Mouse (Mus musculus) limb, embryonic 11.5 days (tissue): ENCODE results near the gene Ppef2. TPM values are rescaled to one million over a fixed set of nuclear protein-coding genes. Genes with fewer than 3 reads are reported as not detected.

Source experiments
- ATAC-seq: fragments of 200-750 bp; cut with Nextera tagmentation; 2 replicates; pipeline ENCODE4 v1.8.0; 2017; ENCODE audit warnings: low read depth; ENCODE audit not compliant: insufficient number of reproducible peaks, low FRiP score, low TSS enrichment
- DNase-seq: peaks from one replicate; pipeline ENCODE4 v3.0.0-alpha.2; 2015; ENCODE audit warnings: low spot score
- H3K27ac ChIP-seq: fragments of 300-500 bp; sonication (generic); replicated peaks from 2 replicates; pipeline ENCODE4 v1.5.1; 2014; ENCODE audit warnings: low read depth, mild to moderate bottlenecking, low read length
- H3K27me3 ChIP-seq: fragments of 300-500 bp; sonication (generic); 2 replicates; pipeline ENCODE4 v1.6.1; 2014; ENCODE audit warnings: mild to moderate bottlenecking, low read length, mixed read lengths; ENCODE audit not compliant: control insufficient read depth, insufficient read depth
- H3K36me3 ChIP-seq: fragments of 300-500 bp; sonication (generic); 2 replicates; pipeline ENCODE4 v1.6.1; 2014; ENCODE audit warnings: mild to moderate bottlenecking, low read length, moderate library complexity, mixed read lengths; ENCODE audit not compliant: control insufficient read depth, insufficient read depth
- H3K4me1 ChIP-seq: fragments of 300-500 bp; sonication (generic); 2 replicates; pipeline ENCODE4 v1.6.1; 2014; ENCODE audit warnings: low read length, mixed read lengths; ENCODE audit not compliant: control insufficient read depth, insufficient read depth
- H3K4me2 ChIP-seq: fragments of 300-500 bp; sonication (generic); 2 replicates; pipeline ENCODE4 v1.6.1; 2014; ENCODE audit warnings: low read depth, mild to moderate bottlenecking, moderate library complexity; ENCODE audit not compliant: severe bottlenecking
- H3K4me3 ChIP-seq: fragments of 300-500 bp; sonication (generic); 2 replicates; pipeline ENCODE4 v1.5.1; 2014; ENCODE audit warnings: low read depth, low read length
- H3K9ac ChIP-seq: fragments of 300-500 bp; sonication (generic); 2 replicates; pipeline ENCODE4 v1.6.1; 2014; ENCODE audit warnings: mild to moderate bottlenecking, low read length
- H3K9me3 ChIP-seq: fragments of 300-500 bp; sonication (generic); 2 replicates; pipeline ENCODE4 v1.6.1; 2016; ENCODE audit warnings: low read length; ENCODE audit not compliant: control insufficient read depth
- WGBS: fragments of 180-500 bp; shearing (Covaris S2); extraction: QIAGEN DNeasy Blood & Tissue Kit; methylation state at CpG from one replicate; pipeline ENCODE4 v1.1.7; 2014; 5-methylcytosine and 5-hydroxymethylcytosine counted together
- polyA plus RNA-seq: library from polyadenylated mRNA; unstranded; fragments of >200 nt; fragmentation: Nextera tagmentation; extraction: Ambion mirVana; gene quantifications from 2 replicates; pipeline ENCODE4 v1.2.1, GENCODE M21; 2014

The Ppef2 gene
- polyA plus RNA-seq, 1 experiment from 2014 or later = 0.08 TPM

- Histone ChIP-seq H3K36me3 (no peaks in the 10 kb centered on the region), H3K4me3 (no peak overlapping the region), H3K27me3 (no peaks in the 10 kb centered on the region), H3K4me2 (no peak overlapping the region), H3K9me3 (no peaks in the 10 kb centered on the region), H3K9ac (no peak overlapping the region), H3K27ac (no peak overlapping the region), H3K4me1 (no peaks in the 10 kb centered on the region)
- no peak for ATAC-seq
- 87% methylated on average over 11 of the region's 11 CpGs for WGBS
- DNase-seq = no peak
Measured at GRCm38 (mm10) chr5:92230306-92230705, 25.8 kb downstream of the Ppef2 start.

GRCm38 (mm10) chr5:92229514-92229913, 26.6 kb downstream of the Ppef2 start:
- ATAC-seq (no peak), DNase-seq (no peak)
- Histone ChIP-seq H3K4me3 (no peak overlapping the region), H3K9ac (no peak overlapping the region), H3K4me2 (no peak overlapping the region), H3K4me1 (no peaks in the 10 kb centered on the region), H3K27me3 (no peaks in the 10 kb centered on the region), H3K27ac (no peak overlapping the region), H3K36me3 (no peaks in the 10 kb centered on the region), H3K9me3 (no peaks in the 10 kb centered on the region)
- WGBS = 95% methylated on average over 3 of the region's 3 CpGs

- WGBS = 46% methylated on average over 10 of the region's 10 CpGs
- H3K9ac ChIP-seq = no peak overlapping the region
Measured at GRCm38 (mm10) chr5:92228776-92229175, 27.3 kb downstream of the Ppef2 start.

GRCm38 (mm10) chr5:92227782-92228181, 28.3 kb downstream of the Ppef2 start:
- no peaks in the 10 kb centered on the region for H3K36me3 ChIP-seq
- H3K9me3 ChIP-seq = no peaks in the 10 kb centered on the region
- ATAC-seq (no peak), DNase-seq (no peak)
- H3K27me3 ChIP-seq = no peaks in the 10 kb centered on the region
- H3K27ac ChIP-seq = no peak overlapping the region
- no peak overlapping the region for H3K4me2 ChIP-seq
- H3K4me1 ChIP-seq = no peaks in the 10 kb centered on the region
- H3K4me3 ChIP-seq = no peak overlapping the region
- WGBS = 92% methylated on average over 7 of the region's 7 CpGs
- no peak overlapping the region for H3K9ac ChIP-seq

More at GRCm38 (mm10) chr5:92228776-92229175, 27.3 kb downstream of the Ppef2 start:
- no peak overlapping the region for H3K4me2 ChIP-seq
- no peaks in the 10 kb centered on the region for H3K4me1 ChIP-seq
- DNase-seq = no peak
- no peak for ATAC-seq
- no peaks in the 10 kb centered on the region for H3K36me3 ChIP-seq
- H3K27ac ChIP-seq = no peak overlapping the region
- H3K27me3 ChIP-seq = no peaks in the 10 kb centered on the region
- H3K4me3 ChIP-seq = no peak overlapping the region
- no peaks in the 10 kb centered on the region for H3K9me3 ChIP-seq

- Histone ChIP-seq H3K4me1 (no peaks in the 10 kb centered on the region), H3K4me2 (no peak overlapping the region), H3K27me3 (no peaks in the 10 kb centered on the region), H3K9ac (no peak overlapping the region), H3K27ac (no peak overlapping the region), H3K36me3 (no peaks in the 10 kb centered on the region), H3K9me3 (no peaks in the 10 kb centered on the region), H3K4me3 (no peak overlapping the region)
- no peak for DNase-seq
- no peak for ATAC-seq
- WGBS = 89% methylated on average over 8 of the region's 8 CpGs
Measured at GRCm38 (mm10) chr5:92220287-92220902, 35.7 kb downstream of the Ppef2 start.

- H3K4me2 ChIP-seq = no peak overlapping the region
- H3K4me3 ChIP-seq = no peak overlapping the region
- no peaks in the 10 kb centered on the region for H3K4me1 ChIP-seq
- no peak overlapping the region for H3K27ac ChIP-seq
- WGBS = 77% methylated on average over 6 of the region's 6 CpGs
- no peak for DNase-seq
- H3K36me3 ChIP-seq = no peaks in the 10 kb centered on the region
- no peak for ATAC-seq
- no peaks in the 10 kb centered on the region for H3K27me3 ChIP-seq
- no peak overlapping the region for H3K9ac ChIP-seq
- no peaks in the 10 kb centered on the region for H3K9me3 ChIP-seq
Measured at GRCm38 (mm10) chr5:92219826-92220225, 36.3 kb downstream of the Ppef2 start.

- H3K27me3 ChIP-seq = no peaks in the 10 kb centered on the region
- no peak overlapping the region for H3K9ac ChIP-seq
- H3K4me2 ChIP-seq = no peak overlapping the region
- H3K4me3 ChIP-seq = no peak overlapping the region
- no peaks in the 10 kb centered on the region for H3K36me3 ChIP-seq
- DNase-seq = no peak
- WGBS = 62% methylated on average over 17 of the region's 17 CpGs
- no peak overlapping the region for H3K27ac ChIP-seq
- H3K4me1 ChIP-seq = no peaks in the 10 kb centered on the region
- no peaks in the 10 kb centered on the region for H3K9me3 ChIP-seq
- ATAC-seq = no peak
Measured at GRCm38 (mm10) chr5:92218915-92219793, 36.9 kb downstream of the Ppef2 start.

- Histone ChIP-seq H3K9me3 (no peaks in the 10 kb centered on the region), H3K4me2 (no peak within 1 kb of the TSS), H3K27me3 (no peaks in the 10 kb centered on the region), H3K4me1 (no peaks in the 10 kb centered on the region), H3K36me3 (no peaks in the 10 kb centered on the region), H3K9ac (no peak within 1 kb of the TSS), H3K27ac (no peak within 1 kb of the TSS), H3K4me3 (no peak within 1 kb of the TSS)
- DNase-seq (no peak), ATAC-seq (no peak)
- WGBS = 95% methylated on average over 4 of the region's 4 CpGs
Measured at GRCm38 (mm10) chr5:92215308-92215707, 40.8 kb downstream of the Ppef2 start, which contains the start of gene U90926. Gene U90926 (minus strand): TSS chr5:92215408.
